Mouse (Mus musculus) CD4-positive, CD25-positive, alpha-beta regulatory T cell, adult 2 months (primary cell): ENCODE measurements around the gene Neu3.

ENCODE experiments used
- DNase-seq: peaks from one replicate; pipeline ENCODE4 v3.0.0-alpha.2; 2012; ENCODE audit warnings: low read depth, low spot score

The Neu3 gene

DNA sequence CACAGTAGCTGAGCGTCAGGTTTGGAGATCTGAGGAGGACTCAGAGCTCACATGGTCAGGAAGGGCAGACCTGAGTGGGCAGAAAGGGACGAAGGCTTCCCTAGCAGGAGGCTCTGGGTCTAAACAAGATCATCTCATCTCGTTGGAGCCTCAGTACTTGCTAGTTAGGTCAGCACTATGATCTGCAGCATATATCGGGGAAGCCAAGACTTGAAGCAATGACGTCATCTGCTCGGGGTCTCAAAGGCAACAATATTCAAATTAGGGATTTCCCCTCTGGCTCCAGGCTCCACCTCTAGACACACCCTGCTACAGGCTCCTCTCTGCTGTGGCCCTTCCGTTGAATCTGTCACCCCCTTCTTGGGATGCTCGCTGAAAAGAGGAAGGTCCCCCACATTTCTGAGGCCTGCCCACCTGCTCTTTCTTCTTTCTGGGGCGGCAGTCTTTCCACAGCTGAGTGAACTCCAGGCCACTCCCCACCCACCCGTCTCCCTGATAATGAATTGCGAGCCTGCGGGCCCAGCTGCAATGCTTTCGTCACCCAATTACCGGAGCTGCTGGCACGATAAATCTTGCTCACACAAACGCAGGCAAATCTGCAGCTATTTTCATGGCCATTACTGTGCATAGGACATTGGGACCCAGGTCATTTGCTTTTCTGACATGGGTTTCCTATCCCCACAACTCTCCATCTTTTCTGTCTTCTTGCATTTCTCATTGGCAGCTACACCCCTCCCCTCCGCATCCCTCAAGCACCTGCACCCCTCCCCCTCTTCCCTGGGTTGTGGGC, 32.8 kb downstream of the Neu3 start:
- peak; percentile 77 for DNase-seq

GRCm38 (mm10) chr7:99794096-99794495, 34.1 kb downstream of the Neu3 start:
- DNase-seq, result peak; percentile 56

GRCm38 (mm10) chr7:99790816-99791215, 37.4 kb downstream of the Neu3 start:
- no peak for DNase-seq

- DNase-seq, result no peak
Measured at GRCm38 (mm10) chr7:99788563-99788962, 39.7 kb downstream of the Neu3 start.

DNA sequence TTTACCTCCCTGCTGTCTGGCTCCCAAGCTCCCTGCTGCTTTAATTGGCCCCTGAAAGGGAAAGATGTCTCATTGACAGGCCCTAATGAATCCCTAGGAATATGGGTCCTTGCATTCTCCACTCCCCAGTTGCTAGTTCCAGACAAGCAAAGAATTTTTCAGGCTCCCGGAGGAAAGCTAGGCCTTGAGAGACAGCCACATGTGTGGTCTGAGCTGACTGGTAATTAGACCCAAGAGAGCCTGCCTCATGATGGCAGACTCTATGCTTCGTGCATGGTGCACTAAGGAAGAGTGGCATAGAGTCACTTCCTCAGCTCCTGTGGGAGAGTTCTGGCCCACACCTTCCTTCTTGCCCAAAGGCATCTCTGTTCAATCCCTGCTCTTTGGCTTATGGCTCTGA, 40.3 kb downstream of the Neu3 start:
- DNase-seq, result no peak

DNA sequence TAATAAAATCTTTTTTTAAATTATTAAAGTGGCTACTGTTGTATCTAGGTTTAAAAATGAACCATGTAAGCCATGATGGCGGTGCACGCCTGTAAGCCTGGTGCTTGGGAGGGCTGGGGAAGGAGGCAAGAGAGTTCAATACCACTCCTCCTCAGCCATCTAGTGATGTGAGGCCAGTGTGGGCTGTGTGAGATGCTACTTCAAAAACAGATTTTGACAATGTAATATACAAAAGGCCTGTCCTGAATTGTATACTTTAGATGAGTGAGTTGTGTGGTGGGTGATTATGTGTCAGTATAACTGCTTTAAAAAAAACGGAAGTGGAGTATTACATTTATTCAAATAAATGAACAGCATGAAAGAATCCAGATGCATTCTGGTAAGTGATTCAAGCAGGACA, 41.4 kb downstream of the Neu3 start:
- no peak for DNase-seq

GRCm38 (mm10) chr7:99785553-99785952, 42.7 kb downstream of the Neu3 start:
- DNase-seq, result no peak

GRCm38 (mm10) chr7:99783421-99783820, 44.8 kb downstream of the Neu3 start:
- peak; percentile 45 for DNase-seq

GRCm38 (mm10) chr7:99781916-99782315, 46.3 kb downstream of the Neu3 start:
- no peak for DNase-seq

- peak; percentile 56 for DNase-seq
Measured at GRCm38 (mm10) chr7:99781385-99781784, 46.8 kb downstream of the Neu3 start.

DNA sequence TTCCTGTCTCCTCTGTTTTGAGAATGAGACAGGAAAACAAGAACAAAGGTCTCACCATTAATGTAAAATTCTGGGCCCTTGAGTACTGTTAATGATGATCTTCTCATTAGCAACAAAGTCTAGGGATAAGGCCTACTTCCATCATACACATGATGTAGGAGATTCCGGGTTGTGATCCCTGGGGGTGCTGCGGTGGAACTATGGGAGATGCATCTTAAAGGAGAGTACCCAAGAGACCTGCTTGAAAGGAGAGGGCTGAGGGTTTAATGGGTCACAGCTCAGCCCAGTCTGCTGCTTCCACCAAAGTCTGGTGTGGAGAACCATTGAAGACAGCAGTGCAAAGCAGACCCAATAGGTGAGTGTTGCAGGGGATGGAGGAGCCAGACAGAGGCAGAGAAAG, 65.0 kb downstream of the Neu3 start, which contains the start of gene Olfr521:
Gene Olfr521 (plus strand): TSS at position 301 of the 400 bp plus-strand sequence.
- DNase-seq, result no peak
